Mouse (Mus musculus): ENCODE data around the gene Fcnb. TPM values are rescaled to one million over a fixed set of nuclear protein-coding genes. Genes with fewer than 3 reads are reported as not detected.

The Fcnb gene
- polyA plus RNA-seq, 1 experiment from 2014 or later: not detected

DNA sequence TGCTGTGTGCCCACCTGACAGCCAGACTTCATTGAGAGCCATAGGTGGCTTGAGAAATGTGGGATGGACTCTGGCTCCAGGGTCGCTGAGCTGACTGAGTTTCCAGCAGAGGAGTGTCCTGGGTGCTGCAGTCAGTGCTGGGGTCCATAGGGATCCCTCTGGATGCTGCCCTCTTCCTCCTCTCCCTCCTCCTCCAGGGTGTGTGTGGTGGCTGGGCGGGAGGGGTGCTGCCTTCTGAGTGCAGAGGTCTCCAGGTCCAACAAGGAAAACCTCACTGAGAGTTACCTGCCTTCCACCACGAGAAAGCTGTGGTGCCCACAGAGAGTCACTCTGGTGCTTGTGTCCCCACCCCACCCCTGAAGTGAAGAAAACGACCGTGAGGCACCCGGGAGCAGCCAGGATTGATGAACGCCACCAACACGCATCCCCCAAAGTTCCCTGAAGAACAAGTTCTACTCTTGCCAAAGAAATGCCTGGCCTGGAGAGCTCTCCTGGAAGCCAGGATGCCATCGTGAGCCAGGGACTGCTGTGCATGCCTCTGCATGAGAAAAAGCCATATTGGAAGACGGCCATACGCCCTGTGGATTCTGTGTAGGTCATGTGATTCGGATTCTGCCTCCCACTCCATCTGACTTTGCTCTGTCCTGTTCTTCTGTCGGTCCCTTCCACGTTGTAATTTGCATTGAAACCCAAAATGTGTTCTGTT, 46.1 kb downstream of the Fcnb start:
- 60% methylated on average over 14 of the region's 14 CpGs for WGBS
- Histone ChIP-seq H3K27me3 (replicated peaks; ENCODE audit: control insufficient read depth, insufficient read depth, low read length) (no peaks in the 10 kb centered on the region), H3K9ac (ENCODE audit: low read depth, low read length) (no peak overlapping the region), H3K4me2 (ENCODE audit: low read length) (no peak overlapping the region), H3K4me1 (ENCODE audit: control insufficient read depth, insufficient read depth, low read depth, low read length) (peaks cover 11% of the 10 kb centered on the region), H3K4me3 (ENCODE audit: low read length) (no peak overlapping the region), H3K9me3 (ENCODE audit: control insufficient read depth, low read length) (0 out of 2 replicates have a peak, but pooled peaks cover 4% of the 10 kb centered on the region), H3K36me3 (ENCODE audit: control insufficient read depth, insufficient read depth, low read length) (no peaks in the 10 kb centered on the region), H3K27ac (ENCODE audit: low read depth, low read length) (peak overlapping the region; percentile 40; the same call in 1 of the 2 replicates)
- peak; percentile 77 for ATAC-seq

- no peaks in the 10 kb centered on the region for H3K27me3 ChIP-seq (replicated peaks; ENCODE audit: control insufficient read depth, insufficient read depth, low read length)
- ATAC-seq: peak; percentile 20
- H3K36me3 ChIP-seq (ENCODE audit: control insufficient read depth, insufficient read depth, low read length): no peaks in the 10 kb centered on the region
- H3K4me1 ChIP-seq (ENCODE audit: control insufficient read depth, insufficient read depth, low read depth, low read length): peaks cover 14% of the 10 kb centered on the region
- WGBS: 42% methylated on average over 12 of the region's 12 CpGs
- H3K9me3 ChIP-seq (ENCODE audit: control insufficient read depth, low read length): no peaks in the 10 kb centered on the region
- H3K4me2 ChIP-seq (ENCODE audit: low read length): no peak overlapping the region
- H3K27ac ChIP-seq (ENCODE audit: low read depth, low read length): no peak overlapping the region
- no peak overlapping the region for H3K4me3 ChIP-seq (ENCODE audit: low read length)
- no peak overlapping the region for H3K9ac ChIP-seq (ENCODE audit: low read depth, low read length)
Measured at GRCm38 (mm10) chr2:28037505-28038390, 46.9 kb downstream of the Fcnb start.

GRCm38 (mm10) chr2:28036788-28037187, 47.9 kb downstream of the Fcnb start:
- Histone ChIP-seq H3K27me3 (replicated peaks; ENCODE audit: control insufficient read depth, insufficient read depth, low read length) (no peaks in the 10 kb centered on the region), H3K27ac (ENCODE audit: low read depth, low read length) (no peak overlapping the region), H3K36me3 (ENCODE audit: control insufficient read depth, insufficient read depth, low read length) (no peaks in the 10 kb centered on the region), H3K9me3 (ENCODE audit: control insufficient read depth, low read length) (no peaks in the 10 kb centered on the region), H3K9ac (ENCODE audit: low read depth, low read length) (no peak overlapping the region), H3K4me2 (ENCODE audit: low read length) (no peak overlapping the region), H3K4me3 (ENCODE audit: low read length) (no peak overlapping the region), H3K4me1 (ENCODE audit: control insufficient read depth, insufficient read depth, low read depth, low read length) (peaks cover 14% of the 10 kb centered on the region)
- WGBS: 85% methylated on average over 13 of the region's 13 CpGs
- ATAC-seq: no peak

DNA sequence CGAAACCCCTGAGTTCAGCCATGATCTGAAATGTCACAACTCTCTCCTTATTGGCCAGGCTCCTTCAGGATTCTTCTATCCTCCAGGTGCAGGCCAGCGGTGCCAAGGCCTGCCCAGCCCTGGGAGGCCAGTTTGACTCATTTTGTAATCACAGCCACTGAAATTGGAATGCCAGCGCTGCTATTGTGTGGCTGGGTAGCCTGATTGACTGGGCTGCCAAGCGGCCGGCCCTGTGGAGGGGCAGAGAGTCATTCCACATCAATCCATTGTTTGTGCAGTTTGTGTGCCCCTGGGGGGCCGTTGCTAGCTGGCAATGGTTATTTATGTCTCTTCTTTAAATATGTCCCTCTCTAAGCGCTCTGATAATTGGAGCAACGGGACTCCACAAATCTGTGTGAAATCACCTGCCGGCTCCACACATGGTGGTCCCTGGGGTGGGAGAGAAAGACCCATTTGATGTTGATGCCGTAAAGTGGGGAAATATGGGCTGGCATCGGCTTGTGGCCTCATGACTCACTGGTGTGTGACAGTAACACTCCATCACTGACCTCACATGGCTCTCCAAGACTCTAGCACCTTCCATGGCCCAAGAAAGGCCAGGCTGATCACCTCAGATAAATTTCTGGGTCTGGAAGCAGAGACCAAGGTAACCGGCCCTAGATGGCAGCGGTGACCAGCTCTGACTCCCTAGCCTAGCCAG, 50.5 kb downstream of the Fcnb start:
- no peak for ATAC-seq
- Histone ChIP-seq H3K9ac (ENCODE audit: low read depth, low read length) (no peak overlapping the region), H3K4me1 (ENCODE audit: control insufficient read depth, insufficient read depth, low read depth, low read length) (peaks cover 14% of the 10 kb centered on the region), H3K36me3 (ENCODE audit: control insufficient read depth, insufficient read depth, low read length) (no peaks in the 10 kb centered on the region), H3K4me3 (ENCODE audit: low read length) (no peak overlapping the region), H3K9me3 (ENCODE audit: control insufficient read depth, low read length) (no peaks in the 10 kb centered on the region), H3K27me3 (replicated peaks; ENCODE audit: control insufficient read depth, insufficient read depth, low read length) (no peaks in the 10 kb centered on the region), H3K27ac (ENCODE audit: low read depth, low read length) (0 out of 2 replicates have a peak overlapping the region, but pooled peaks have one; percentile 19), H3K4me2 (ENCODE audit: low read length) (no peak overlapping the region)
- 45% methylated on average over 13 of the region's 13 CpGs for WGBS

GRCm38 (mm10) chr2:28032469-28032868, 52.2 kb downstream of the Fcnb start:
- no peak overlapping the region for H3K4me3 ChIP-seq (ENCODE audit: low read length)
- 93% methylated on average over 11 of the region's 11 CpGs for WGBS
- H3K9ac ChIP-seq (ENCODE audit: low read depth, low read length): no peak overlapping the region
- H3K4me1 ChIP-seq (ENCODE audit: control insufficient read depth, insufficient read depth, low read depth, low read length): peaks cover 13% of the 10 kb centered on the region
- no peaks in the 10 kb centered on the region for H3K27me3 ChIP-seq (replicated peaks; ENCODE audit: control insufficient read depth, insufficient read depth, low read length)
- no peaks in the 10 kb centered on the region for H3K9me3 ChIP-seq (ENCODE audit: control insufficient read depth, low read length)
- H3K4me2 ChIP-seq (ENCODE audit: low read length): no peak overlapping the region
- no peak for ATAC-seq
- H3K27ac ChIP-seq (ENCODE audit: low read depth, low read length): no peak overlapping the region
- no peaks in the 10 kb centered on the region for H3K36me3 ChIP-seq (ENCODE audit: control insufficient read depth, insufficient read depth, low read length)

GRCm38 (mm10) chr2:28031860-28032259, 52.8 kb downstream of the Fcnb start:
- ATAC-seq: no peak
- Histone ChIP-seq H3K4me3 (ENCODE audit: low read length) (no peak overlapping the region), H3K4me1 (ENCODE audit: control insufficient read depth, insufficient read depth, low read depth, low read length) (peaks cover 11% of the 10 kb centered on the region), H3K9ac (ENCODE audit: low read depth, low read length) (no peak overlapping the region), H3K27ac (ENCODE audit: low read depth, low read length) (no peak overlapping the region), H3K27me3 (replicated peaks; ENCODE audit: control insufficient read depth, insufficient read depth, low read length) (no peaks in the 10 kb centered on the region), H3K9me3 (ENCODE audit: control insufficient read depth, low read length) (no peaks in the 10 kb centered on the region), H3K4me2 (ENCODE audit: low read length) (no peak overlapping the region), H3K36me3 (ENCODE audit: control insufficient read depth, insufficient read depth, low read length) (no peaks in the 10 kb centered on the region)
- 80% methylated on average over 7 of the region's 9 CpGs for WGBS

Other genes starting within 250 kb of the Fcnb start
- 9.2 and 13.5 TPM in 2 replicates for gene Col5a1, start 198.5 kb downstream of the Fcnb start, polyA plus RNA-seq (2015; fragmentation: Nextera tagmentation; extraction: Ambion mirVana)
- gene Olfm1, start 108.1 kb upstream of the Fcnb start, polyA plus RNA-seq (2015; fragmentation: Nextera tagmentation; extraction: Ambion mirVana): 320 and 328 TPM in 2 replicates

All from hindbrain, embryonic 16.5 days (tissue).